Mouse (Mus musculus): ENCODE measurements around the gene Otos. TPM values are rescaled to one million over a fixed set of nuclear protein-coding genes. Genes with fewer than 3 reads are reported as not detected.

Gene Otos
- polyA plus RNA-seq, 1 experiment = 1.6 TPM

- no peaks in the 10 kb centered on the region for H3K27me3 ChIP-seq (ENCODE audit: control insufficient read depth, insufficient read depth, low read length)
- no peak for TF ChIP-seq CTCF (IDR thresholded peaks at IDR 0.05; ENCODE audit: borderline replicate concordance, control insufficient read depth, extremely low read depth, insufficient read depth, low read length, poor library complexity)
- no peak for TF ChIP-seq POLR2A (IDR thresholded peaks at IDR 0.05; ENCODE audit: control insufficient read depth, extremely low read depth, insufficient read depth, low read length, poor library complexity)
- DNase-seq = no peak
- 90% methylated on average over 5 of the region's 5 CpGs for WGBS
- H3K36me3 ChIP-seq (ENCODE audit: control insufficient read depth, insufficient read depth, low read length) = peaks cover 13% of the 10 kb centered on the region; the same call in 1 of the 2 replicates
- no peak overlapping the region for H3K27ac ChIP-seq (ENCODE audit: control insufficient read depth, insufficient read depth, low read length)
- H3K4me3 ChIP-seq (ENCODE audit: control insufficient read depth, insufficient read depth, low read length) = no peak overlapping the region
- H3K4me1 ChIP-seq (replicated peaks; ENCODE audit: control insufficient read depth, insufficient read depth, low read length) = peaks cover 3% of the 10 kb centered on the region; the same call in 1 of the 2 replicates
These were observed 16.4 kb downstream of the Otos start for GRCm38 (mm10) chr1:92632196-92632595.

- 40% methylated on average over 4 of the region's 4 CpGs for WGBS
- Histone ChIP-seq H3K4me3 (ENCODE audit: control insufficient read depth, insufficient read depth, low read length) (no peak overlapping the region), H3K27me3 (ENCODE audit: control insufficient read depth, insufficient read depth, low read length) (no peaks in the 10 kb centered on the region), H3K27ac (ENCODE audit: control insufficient read depth, insufficient read depth, low read length) (no peak overlapping the region), H3K36me3 (ENCODE audit: control insufficient read depth, insufficient read depth, low read length) (no peaks in the 10 kb centered on the region), H3K4me1 (replicated peaks; ENCODE audit: control insufficient read depth, insufficient read depth, low read length) (0 out of 2 replicates have a peak, but pooled peaks cover 3% of the 10 kb centered on the region)
- no peak for DNase-seq
- no peak for TF ChIP-seq CTCF (IDR thresholded peaks at IDR 0.05; ENCODE audit: borderline replicate concordance, control insufficient read depth, extremely low read depth, insufficient read depth, low read length, poor library complexity)
- no peak for TF ChIP-seq POLR2A (IDR thresholded peaks at IDR 0.05; ENCODE audit: control insufficient read depth, extremely low read depth, insufficient read depth, low read length, poor library complexity)
These were observed 20.4 kb downstream of the Otos start for GRCm38 (mm10) chr1:92628227-92628626.

GRCm38 (mm10) chr1:92618360-92618759 lies 30.3 kb downstream of the Otos start:
- TF ChIP-seq CTCF (IDR thresholded peaks at IDR 0.05; ENCODE audit: borderline replicate concordance, control insufficient read depth, extremely low read depth, insufficient read depth, low read length, poor library complexity) (no peak), POLR2A (IDR thresholded peaks at IDR 0.05; ENCODE audit: control insufficient read depth, extremely low read depth, insufficient read depth, low read length, poor library complexity) (no peak)
- Histone ChIP-seq H3K27ac (ENCODE audit: control insufficient read depth, insufficient read depth, low read length) (no peak overlapping the region), H3K4me1 (replicated peaks; ENCODE audit: control insufficient read depth, insufficient read depth, low read length) (no peaks in the 10 kb centered on the region), H3K36me3 (ENCODE audit: control insufficient read depth, insufficient read depth, low read length) (no peaks in the 10 kb centered on the region), H3K27me3 (ENCODE audit: control insufficient read depth, insufficient read depth, low read length) (no peaks in the 10 kb centered on the region), H3K4me3 (ENCODE audit: control insufficient read depth, insufficient read depth, low read length) (no peak overlapping the region)
- no peak for DNase-seq
- WGBS = 78% methylated on average over 4 of the region's 4 CpGs

- TF ChIP-seq CTCF (IDR thresholded peaks at IDR 0.05; ENCODE audit: borderline replicate concordance, control insufficient read depth, extremely low read depth, insufficient read depth, low read length, poor library complexity) = no peak
- TF ChIP-seq POLR2A (IDR thresholded peaks at IDR 0.05; ENCODE audit: control insufficient read depth, extremely low read depth, insufficient read depth, low read length, poor library complexity) = no peak
- H3K27me3 ChIP-seq (ENCODE audit: control insufficient read depth, insufficient read depth, low read length) = no peaks in the 10 kb centered on the region
- 67% methylated on average over 2 of the region's 2 CpGs for WGBS
- no peak within 1 kb of the TSS for H3K4me3 ChIP-seq (ENCODE audit: control insufficient read depth, insufficient read depth, low read length)
- no peak within 1 kb of the TSS for H3K27ac ChIP-seq (ENCODE audit: control insufficient read depth, insufficient read depth, low read length)
- no peaks in the 10 kb centered on the region for H3K36me3 ChIP-seq (ENCODE audit: control insufficient read depth, insufficient read depth, low read length)
- no peak for DNase-seq
- no peaks in the 10 kb centered on the region for H3K4me1 ChIP-seq (replicated peaks; ENCODE audit: control insufficient read depth, insufficient read depth, low read length)
These were observed 31.2 kb downstream of the Otos start, which contains the start of gene Olfr12 for GRCm38 (mm10) chr1:92617488-92617887. Gene Olfr12 (plus strand): TSS chr1:92617788.

- no peaks in the 10 kb centered on the region for H3K27me3 ChIP-seq (ENCODE audit: control insufficient read depth, insufficient read depth, low read length)
- H3K4me3 ChIP-seq (ENCODE audit: control insufficient read depth, insufficient read depth, low read length) = no peak overlapping the region
- no peak for DNase-seq
- no peak overlapping the region for H3K27ac ChIP-seq (ENCODE audit: control insufficient read depth, insufficient read depth, low read length)
- no peaks in the 10 kb centered on the region for H3K4me1 ChIP-seq (replicated peaks; ENCODE audit: control insufficient read depth, insufficient read depth, low read length)
- TF ChIP-seq CTCF (IDR thresholded peaks at IDR 0.05; ENCODE audit: borderline replicate concordance, control insufficient read depth, extremely low read depth, insufficient read depth, low read length, poor library complexity) = no peak
- no peaks in the 10 kb centered on the region for H3K36me3 ChIP-seq (ENCODE audit: control insufficient read depth, insufficient read depth, low read length)
- 33% methylated on average over 1 of the region's 1 CpGs for WGBS
These were observed 32.6 kb downstream of the Otos start for GRCm38 (mm10) chr1:92616046-92616445.

GRCm38 (mm10) chr1:92614516-92614915 lies 34.1 kb downstream of the Otos start:
- WGBS = 3% methylated on average over 1 of the region's 1 CpGs
- TF ChIP-seq POLR2A (IDR thresholded peaks at IDR 0.05; ENCODE audit: control insufficient read depth, extremely low read depth, insufficient read depth, low read length, poor library complexity) = no peak
- no peak for TF ChIP-seq CTCF (IDR thresholded peaks at IDR 0.05; ENCODE audit: borderline replicate concordance, control insufficient read depth, extremely low read depth, insufficient read depth, low read length, poor library complexity)
- DNase-seq = no peak
- Histone ChIP-seq H3K4me1 (replicated peaks; ENCODE audit: control insufficient read depth, insufficient read depth, low read length) (no peaks in the 10 kb centered on the region), H3K27ac (ENCODE audit: control insufficient read depth, insufficient read depth, low read length) (no peak overlapping the region), H3K4me3 (ENCODE audit: control insufficient read depth, insufficient read depth, low read length) (no peak overlapping the region), H3K27me3 (ENCODE audit: control insufficient read depth, insufficient read depth, low read length) (no peaks in the 10 kb centered on the region), H3K36me3 (ENCODE audit: control insufficient read depth, insufficient read depth, low read length) (no peaks in the 10 kb centered on the region)

GRCm38 (mm10) chr1:92613175-92613574 lies 35.5 kb downstream of the Otos start:
- no peak overlapping the region for H3K4me3 ChIP-seq (ENCODE audit: control insufficient read depth, insufficient read depth, low read length)
- no peaks in the 10 kb centered on the region for H3K27me3 ChIP-seq (ENCODE audit: control insufficient read depth, insufficient read depth, low read length)
- no peak for TF ChIP-seq CTCF (IDR thresholded peaks at IDR 0.05; ENCODE audit: borderline replicate concordance, control insufficient read depth, extremely low read depth, insufficient read depth, low read length, poor library complexity)
- no peak for TF ChIP-seq POLR2A (IDR thresholded peaks at IDR 0.05; ENCODE audit: control insufficient read depth, extremely low read depth, insufficient read depth, low read length, poor library complexity)
- no peaks in the 10 kb centered on the region for H3K4me1 ChIP-seq (replicated peaks; ENCODE audit: control insufficient read depth, insufficient read depth, low read length)
- no peaks in the 10 kb centered on the region for H3K36me3 ChIP-seq (ENCODE audit: control insufficient read depth, insufficient read depth, low read length)
- no peak overlapping the region for H3K27ac ChIP-seq (ENCODE audit: control insufficient read depth, insufficient read depth, low read length)
- 52% methylated on average over 4 of the region's 4 CpGs for WGBS
- no peak for DNase-seq

All from thymus, adult 2 months (tissue).